Mouse (Mus musculus) adrenal gland, postnatal 25 days (tissue): Measurements from ENCODE around the gene Smarcad1. TPM values are rescaled to one million over a fixed set of nuclear protein-coding genes. Genes with fewer than 3 reads are reported as not detected.

Source experiments
- DNase-seq: peaks from one replicate; pipeline ENCODE4 v3.0.0; 2021; ENCODE audit warnings: mixed read lengths
- total RNA-seq: library from RNA; stranded (reverse); gene quantifications from 2 replicates; pipeline ENCODE4 v1.2.3, GENCODE M21; 2021

Smarcad1 gene
- total RNA-seq, 1 experiment from 2014 or later = 43.5 TPM

GRCm38 (mm10) chr6:65079139-65079538 lies 36.8 kb downstream of the Smarcad1 start:
- DNase-seq = no peak

GRCm38 (mm10) chr6:65114902-65115301 lies 72.5 kb downstream of the Smarcad1 start:
- no peak for DNase-seq

- no peak for DNase-seq
Measured at GRCm38 (mm10) chr6:65117540-65117939, 75.2 kb downstream of the Smarcad1 start.

GRCm38 (mm10) chr6:65126074-65126726 lies 83.8 kb downstream of the Smarcad1 start:
- DNase-seq = peak; percentile 42

GRCm38 (mm10) chr6:65132376-65132775 lies 90.0 kb downstream of the Smarcad1 start:
- DNase-seq = no peak

- DNase-seq = no peak
Measured at GRCm38 (mm10) chr6:65137802-65138201, 95.4 kb downstream of the Smarcad1 start.

GRCm38 (mm10) chr6:65138243-65138642 lies 95.9 kb downstream of the Smarcad1 start:
- DNase-seq = no peak

- DNase-seq = no peak
Measured at GRCm38 (mm10) chr6:65140082-65140749, 97.8 kb downstream of the Smarcad1 start.

GRCm38 (mm10) chr6:65140750-65141243 lies 98.4 kb downstream of the Smarcad1 start:
- no peak for DNase-seq

- DNase-seq = no peak
Measured at GRCm38 (mm10) chr6:65142316-65142715, 99.9 kb downstream of the Smarcad1 start.

GRCm38 (mm10) chr6:65144621-65145205 lies 102.3 kb downstream of the Smarcad1 start, which contains the start of gene Hpgds:
Hpgds (minus strand) TSS chr6:65144908.
- no peak for DNase-seq

- no peak for DNase-seq
Measured at GRCm38 (mm10) chr6:65146363-65146762, 104.0 kb downstream of the Smarcad1 start.

- no peak for DNase-seq
Measured at GRCm38 (mm10) chr6:65150703-65151102, 108.3 kb downstream of the Smarcad1 start.

- no peak for DNase-seq
Measured at GRCm38 (mm10) chr6:65153570-65153969, 111.2 kb downstream of the Smarcad1 start.

GRCm38 (mm10) chr6:65157042-65157441 lies 114.7 kb downstream of the Smarcad1 start:
- no peak for DNase-seq

GRCm38 (mm10) chr6:65159381-65159942 lies 117.1 kb downstream of the Smarcad1 start:
- DNase-seq = no peak

- no peak for DNase-seq
Measured at GRCm38 (mm10) chr6:65164137-65164536, 121.8 kb downstream of the Smarcad1 start.

GRCm38 (mm10) chr6:65164977-65165376 lies 122.6 kb downstream of the Smarcad1 start:
- no peak for DNase-seq

Other genes starting within 250 kb of the Smarcad1 start
- gene Hpgds, start 102.3 kb downstream of the Smarcad1 start, total RNA-seq = 0.57 and 1.1 TPM in 2 replicates